Mouse (Mus musculus): Measurements from ENCODE around the gene Saa1.

GRCm38 (mm10) chr7:46712250-46712649 is 30.5 kb downstream of the Saa1 start:
- TF ChIP-seq POLR2A (IDR thresholded peaks at IDR 0.05; ENCODE audit: borderline replicate concordance, insufficient read depth, low read length) = no peak
- TF ChIP-seq CTCF (IDR thresholded peaks at IDR 0.05; ENCODE audit: borderline replicate concordance, insufficient read depth, low read depth, low read length) = no peak
